Mouse (Mus musculus) liver, embryonic 11.5 days (tissue): ENCODE measurements around the gene Tmem245. TPM values are rescaled to one million over a fixed set of nuclear protein-coding genes. Genes with fewer than 3 reads are reported as not detected.

Experiments used
- ATAC-seq: fragments of 200-750 bp; cut with Nextera tagmentation; replicated peaks from 2 replicates; pipeline ENCODE4 v1.8.0; 2017; ENCODE audit warnings: moderate number of reproducible peaks, mild to moderate bottlenecking, moderate TSS enrichment, moderate library complexity; ENCODE audit not compliant: low FRiP score
- DNase-seq: peaks from one replicate; pipeline ENCODE4 v3.0.0-alpha.2; 2017; ENCODE audit warnings: low spot score
- H3K27ac ChIP-seq: fragments of 300-500 bp; sonication (generic); 2 replicates; pipeline ENCODE4 v1.5.1; 2014; ENCODE audit warnings: mild to moderate bottlenecking, low read depth, low read length, control low read depth
- H3K27me3 ChIP-seq: fragments of 300-500 bp; sonication (generic); replicated peaks from 2 replicates; pipeline ENCODE4 v1.6.1; 2014; ENCODE audit warnings: low read length, mixed read lengths; ENCODE audit not compliant: control insufficient read depth, insufficient read depth
- H3K36me3 ChIP-seq: fragments of 300-500 bp; sonication (generic); 2 replicates; pipeline ENCODE4 v1.6.1; 2014; ENCODE audit warnings: mild to moderate bottlenecking, low read length, moderate library complexity, mixed read lengths; ENCODE audit not compliant: control insufficient read depth, insufficient read depth
- H3K4me1 ChIP-seq: fragments of 300-500 bp; sonication (generic); replicated peaks from 2 replicates; pipeline ENCODE4 v1.6.1; 2014; ENCODE audit warnings: low read length, mixed read lengths; ENCODE audit not compliant: control insufficient read depth, insufficient read depth
- H3K4me2 ChIP-seq: fragments of 300-500 bp; sonication (generic); 2 replicates; pipeline ENCODE4 v1.6.1; 2014; ENCODE audit warnings: mild to moderate bottlenecking, control low read depth, moderate library complexity
- H3K4me3 ChIP-seq: fragments of 300-500 bp; sonication (generic); 2 replicates; pipeline ENCODE4 v1.5.1; 2014; ENCODE audit warnings: low read depth, low read length, control low read depth
- H3K9ac ChIP-seq: fragments of 300-500 bp; sonication (generic); 2 replicates; pipeline ENCODE4 v1.6.1; 2014; ENCODE audit warnings: low read depth, low read length, control low read depth
- H3K9me3 ChIP-seq: fragments of 300-500 bp; sonication (generic); 2 replicates; pipeline ENCODE4 v1.6.1; 2016; ENCODE audit warnings: low read length, inconsistent platforms, mixed read lengths; ENCODE audit not compliant: control insufficient read depth
- WGBS: fragments of 180-500 bp; shearing (Covaris S2); extraction: QIAGEN DNeasy Blood & Tissue Kit; methylation state at CpG from one replicate; pipeline ENCODE4 v1.1.7; 2014; 5-methylcytosine and 5-hydroxymethylcytosine counted together
- polyA plus RNA-seq: library from polyadenylated mRNA; unstranded; fragments of >200 nt; fragmentation: Nextera tagmentation; extraction: Ambion mirVana; gene quantifications from 2 replicates; pipeline ENCODE4 v1.2.1, GENCODE M21; 2014

The Tmem245 gene
- polyA plus RNA-seq, 1 experiment from 2014 or later = 6.4 TPM

DNA sequence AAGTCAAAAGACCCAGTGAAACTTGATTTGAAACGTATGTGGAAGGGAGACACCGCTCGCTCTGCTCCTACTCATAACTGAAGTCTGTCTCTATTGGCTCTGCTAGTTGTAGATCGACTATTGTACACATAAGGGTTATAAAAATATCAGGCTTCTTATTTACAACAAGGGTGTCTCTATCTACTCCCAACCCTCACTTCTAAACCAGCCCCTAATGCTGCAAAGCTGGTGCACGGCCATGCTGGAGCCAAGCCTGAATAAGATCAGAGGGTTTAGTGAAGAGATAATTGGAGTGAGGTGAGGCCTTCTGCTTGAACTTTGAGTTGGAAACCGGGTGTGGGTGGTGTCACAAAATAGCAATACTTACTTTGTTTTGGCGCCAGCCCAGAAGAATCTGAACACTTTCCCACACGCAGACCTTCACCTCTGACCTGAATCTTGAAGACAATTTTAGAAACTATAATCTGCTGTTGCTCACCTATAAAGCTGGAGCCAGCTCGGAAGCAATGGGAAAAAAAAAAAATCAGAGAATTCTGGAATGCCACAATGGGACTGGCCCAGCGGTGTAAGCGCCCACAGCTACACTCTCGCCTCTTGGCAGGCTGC is 14.2 kb upstream of the Tmem245 start:
- H3K9me3 ChIP-seq = no peaks in the 10 kb centered on the region
- H3K36me3 ChIP-seq = no peaks in the 10 kb centered on the region
- no peak overlapping the region for H3K4me2 ChIP-seq
- DNase-seq (no peak), ATAC-seq (no peak)
- H3K4me1 ChIP-seq = no peaks in the 10 kb centered on the region
- WGBS = 86% methylated on average over 12 of the region's 12 CpGs
- H3K4me3 ChIP-seq = no peak overlapping the region
- no peaks in the 10 kb centered on the region for H3K27me3 ChIP-seq
- no peak overlapping the region for H3K9ac ChIP-seq
- no peak overlapping the region for H3K27ac ChIP-seq

- Histone ChIP-seq H3K9me3 (no peaks in the 10 kb centered on the region), H3K4me1 (no peaks in the 10 kb centered on the region), H3K4me3 (no peak overlapping the region), H3K27me3 (no peaks in the 10 kb centered on the region), H3K9ac (no peak overlapping the region), H3K4me2 (no peak overlapping the region), H3K27ac (no peak overlapping the region), H3K36me3 (no peaks in the 10 kb centered on the region)
- 41% methylated on average over 9 of the region's 9 CpGs for WGBS
- ATAC-seq (no peak), DNase-seq (no peak)
Observed at GRCm38 (mm10) chr4:56957518-56957917, 10.3 kb upstream of the Tmem245 start.

DNA sequence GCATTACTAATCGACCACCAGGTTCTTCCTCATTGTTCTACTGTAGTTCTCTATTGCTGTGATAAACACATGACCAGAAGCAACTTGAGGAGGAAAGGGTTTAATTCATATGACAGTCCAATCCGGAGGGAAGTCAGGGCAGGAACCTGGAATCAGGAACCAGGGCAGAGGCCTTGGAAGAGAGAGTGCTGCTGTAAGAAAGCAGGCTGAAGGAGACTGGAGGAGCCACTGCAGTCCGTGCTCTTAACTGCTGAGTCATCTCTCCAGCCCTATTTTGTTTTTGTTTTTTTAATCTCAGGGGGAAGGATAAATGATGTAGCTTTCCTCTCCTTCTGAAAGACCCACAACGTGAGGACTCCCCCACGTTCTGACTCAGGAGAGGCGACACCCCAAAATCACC is 6.0 kb upstream of the Tmem245 start:
- ATAC-seq = no peak
- WGBS = 52% methylated on average over 6 of the region's 6 CpGs
- DNase-seq = no peak
- H3K4me2 ChIP-seq = no peak overlapping the region
- H3K27ac ChIP-seq = no peak overlapping the region
- H3K9me3 ChIP-seq = no peaks in the 10 kb centered on the region
- no peaks in the 10 kb centered on the region for H3K4me1 ChIP-seq
- H3K36me3 ChIP-seq = no peaks in the 10 kb centered on the region
- no peak overlapping the region for H3K4me3 ChIP-seq
- no peak overlapping the region for H3K9ac ChIP-seq
- H3K27me3 ChIP-seq = no peaks in the 10 kb centered on the region

DNA sequence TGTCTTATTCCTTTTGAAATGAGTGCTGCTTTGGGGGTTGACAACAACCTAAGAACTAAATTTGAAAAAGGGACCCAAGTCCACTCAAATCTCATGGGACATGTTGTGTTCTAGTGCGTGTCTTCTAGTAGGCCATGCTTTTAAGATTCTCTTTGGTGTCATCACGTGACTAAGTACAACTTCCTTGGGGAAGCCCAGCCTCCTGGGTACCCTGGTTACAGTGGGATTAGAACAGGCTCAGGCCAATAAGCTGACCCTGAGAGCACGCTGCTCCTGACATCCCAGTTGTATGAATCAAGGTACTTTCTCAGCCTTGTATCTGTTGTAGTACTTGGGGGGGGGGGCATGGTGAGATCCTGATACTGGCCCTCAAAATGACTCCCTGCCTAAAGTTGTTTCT is 4.5 kb upstream of the Tmem245 start:
- Histone ChIP-seq H3K4me3 (no peak overlapping the region), H3K4me2 (no peak overlapping the region), H3K9me3 (no peaks in the 10 kb centered on the region), H3K9ac (no peak overlapping the region), H3K36me3 (no peaks in the 10 kb centered on the region), H3K27ac (no peak overlapping the region), H3K27me3 (no peaks in the 10 kb centered on the region), H3K4me1 (no peaks in the 10 kb centered on the region)
- no peak for ATAC-seq
- WGBS = 81% methylated on average over 3 of the region's 3 CpGs
- DNase-seq = no peak

DNA sequence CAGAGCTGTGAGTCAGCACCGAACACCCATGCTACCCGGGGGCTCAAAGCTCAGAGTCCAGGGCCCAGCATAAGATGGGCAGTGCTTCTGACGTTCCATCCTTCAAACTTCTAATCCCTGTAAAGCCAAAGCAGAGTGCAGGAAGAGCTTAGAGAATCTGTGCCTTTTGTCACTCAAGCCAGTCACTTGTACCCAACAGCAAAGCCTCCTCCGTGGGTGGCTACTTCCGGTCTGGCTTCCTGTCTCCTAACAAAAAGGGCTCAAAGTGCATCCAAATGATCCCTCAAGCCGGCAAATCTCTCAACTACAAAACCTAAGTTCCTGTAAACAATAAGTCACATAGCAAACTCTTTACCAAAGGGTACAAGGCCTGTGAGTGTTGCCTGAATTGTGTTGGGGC is 2.3 kb upstream of the Tmem245 start:
- H3K36me3 ChIP-seq = no peaks in the 10 kb centered on the region
- H3K4me2 ChIP-seq = no peak overlapping the region
- ATAC-seq = no peak
- H3K9ac ChIP-seq = no peak overlapping the region
- peaks cover 11% of the 10 kb centered on the region for H3K4me1 ChIP-seq
- H3K4me3 ChIP-seq = no peak overlapping the region
- no peaks in the 10 kb centered on the region for H3K9me3 ChIP-seq
- H3K27ac ChIP-seq = no peak overlapping the region
- H3K27me3 ChIP-seq = no peaks in the 10 kb centered on the region
- DNase-seq = no peak
- 52% methylated on average over 6 of the region's 6 CpGs for WGBS

DNA sequence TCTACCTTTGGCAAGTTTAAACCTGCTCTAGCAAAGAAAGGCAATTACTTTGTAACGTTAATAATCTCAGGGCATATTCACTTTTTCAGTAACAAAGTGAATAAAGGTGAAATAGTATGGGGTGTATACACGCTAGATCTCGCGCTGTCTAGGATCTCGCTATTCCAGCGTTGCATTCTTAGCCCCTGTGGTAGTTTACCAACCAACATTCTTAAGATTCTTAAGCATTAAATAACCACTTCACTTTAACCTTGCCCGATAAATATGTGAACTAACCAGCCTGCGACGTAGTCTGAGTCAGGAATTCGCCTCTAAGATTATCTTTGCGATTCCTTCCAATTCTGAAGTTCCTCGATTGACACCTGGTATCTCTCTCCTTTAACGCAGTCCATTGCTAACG is 1.1 kb downstream of the Tmem245 start:
- peak overlapping the region; percentile 90 for H3K4me3 ChIP-seq
- peak overlapping the region; percentile 95 for H3K4me2 ChIP-seq
- H3K27ac ChIP-seq = no peak overlapping the region
- H3K36me3 ChIP-seq = no peaks in the 10 kb centered on the region
- H3K27me3 ChIP-seq = no peaks in the 10 kb centered on the region
- WGBS = 2% methylated on average over 14 of the region's 14 CpGs
- peak overlapping the region; percentile 95 for H3K9ac ChIP-seq
- peaks cover 26% of the 10 kb centered on the region for H3K4me1 ChIP-seq
- H3K9me3 ChIP-seq = no peaks in the 10 kb centered on the region
- DNase-seq (no peak), ATAC-seq (no peak; the same call in 1 of the 2 replicates)

DNA sequence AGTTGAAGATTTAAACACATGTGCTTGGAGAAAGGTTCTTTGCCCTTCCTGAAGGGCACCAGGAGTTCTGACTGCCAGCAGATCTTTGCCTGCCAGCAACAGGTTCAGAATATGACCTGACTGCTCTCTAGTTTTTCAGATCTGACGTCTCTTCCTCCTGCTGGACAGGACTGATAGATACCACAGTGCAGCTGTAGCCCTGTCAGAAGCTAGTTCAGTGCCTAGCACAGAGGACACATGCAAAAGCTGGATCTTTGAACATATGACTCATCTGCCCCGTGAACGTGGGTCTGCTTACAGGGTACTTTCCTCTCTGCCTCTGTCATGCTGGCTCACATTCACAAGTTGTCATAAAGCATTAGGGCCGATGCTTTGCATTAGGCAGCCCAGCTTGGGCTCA is 3.0 kb downstream of the Tmem245 start:
- no peak overlapping the region for H3K27ac ChIP-seq
- H3K4me3 ChIP-seq = no peak overlapping the region
- no peak overlapping the region for H3K4me2 ChIP-seq
- no peaks in the 10 kb centered on the region for H3K27me3 ChIP-seq
- no peaks in the 10 kb centered on the region for H3K36me3 ChIP-seq
- H3K9me3 ChIP-seq = no peaks in the 10 kb centered on the region
- DNase-seq (no peak), ATAC-seq (no peak)
- peaks cover 35% of the 10 kb centered on the region for H3K4me1 ChIP-seq
- H3K9ac ChIP-seq = no peak overlapping the region
- WGBS = 50% methylated on average over 4 of the region's 4 CpGs

DNA sequence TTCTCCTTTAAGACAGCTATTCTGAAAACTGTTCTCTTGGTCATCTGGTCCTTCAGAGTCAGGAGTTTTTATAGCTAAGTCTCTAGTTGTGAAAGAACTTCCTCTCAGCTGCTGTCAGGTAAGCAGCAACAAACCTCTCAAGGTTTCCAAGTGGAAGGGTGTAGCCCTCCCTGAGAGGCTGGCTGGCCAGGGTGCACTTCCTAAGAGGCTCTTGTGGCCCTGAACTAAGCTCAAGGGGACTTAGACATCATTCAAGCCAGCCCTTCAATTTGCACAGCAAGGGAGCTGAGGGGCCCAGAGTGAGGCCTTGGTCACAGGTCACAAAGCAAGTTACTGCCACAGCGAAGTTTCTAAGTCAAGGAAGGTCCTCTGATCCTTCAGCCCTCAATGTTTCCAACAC is 4.0 kb downstream of the Tmem245 start:
- H3K36me3 ChIP-seq = 0 out of 2 replicates have a peak, but pooled peaks cover 2% of the 10 kb centered on the region
- H3K27ac ChIP-seq = no peak overlapping the region
- WGBS = 73% methylated on average over 1 of the region's 1 CpGs
- H3K4me3 ChIP-seq = no peak overlapping the region
- no peak for DNase-seq
- H3K9ac ChIP-seq = no peak overlapping the region
- no peak for ATAC-seq
- H3K27me3 ChIP-seq = no peaks in the 10 kb centered on the region
- H3K4me2 ChIP-seq = no peak overlapping the region
- peaks cover 35% of the 10 kb centered on the region for H3K4me1 ChIP-seq
- no peaks in the 10 kb centered on the region for H3K9me3 ChIP-seq

DNA sequence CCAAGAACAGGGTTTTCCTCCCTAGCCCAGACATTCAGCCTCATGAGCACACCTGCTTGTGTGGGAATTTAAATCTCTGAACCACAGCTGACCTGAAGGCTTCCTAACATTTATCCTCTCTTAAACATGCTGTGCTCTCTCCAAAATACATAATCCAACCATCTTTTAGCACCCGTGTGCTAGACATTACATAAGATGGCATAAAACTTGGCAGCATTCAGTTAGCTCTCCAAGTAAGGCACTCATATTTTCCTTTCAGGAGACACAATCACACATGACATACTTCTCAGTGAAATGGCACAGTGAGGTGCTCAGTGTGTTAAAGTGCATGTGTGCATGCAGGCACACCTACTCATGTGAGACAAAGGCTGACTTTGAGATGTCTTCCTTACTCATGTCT is 4.7 kb downstream of the Tmem245 start:
- no peak overlapping the region for H3K9ac ChIP-seq
- no peaks in the 10 kb centered on the region for H3K9me3 ChIP-seq
- H3K36me3 ChIP-seq = 0 out of 2 replicates have a peak, but pooled peaks cover 2% of the 10 kb centered on the region
- H3K4me3 ChIP-seq = no peak overlapping the region
- peaks cover 35% of the 10 kb centered on the region for H3K4me1 ChIP-seq
- no peaks in the 10 kb centered on the region for H3K27me3 ChIP-seq
- ATAC-seq = no peak
- no peak overlapping the region for H3K4me2 ChIP-seq
- no peak for DNase-seq
- no peak overlapping the region for H3K27ac ChIP-seq
- 88% methylated on average over 1 of the region's 1 CpGs for WGBS
